Mouse (Mus musculus) spleen, postnatal 10 days (tissue): ENCODE data around the gene Gm49661.

Experiments
- DNase-seq, 2 experiments: peaks; one replicate each; pipeline ENCODE4 v3.0.0; 2021 to 2022; ENCODE audit warnings: low spot score in 2 of 2

The Gm49661 gene

DNA sequence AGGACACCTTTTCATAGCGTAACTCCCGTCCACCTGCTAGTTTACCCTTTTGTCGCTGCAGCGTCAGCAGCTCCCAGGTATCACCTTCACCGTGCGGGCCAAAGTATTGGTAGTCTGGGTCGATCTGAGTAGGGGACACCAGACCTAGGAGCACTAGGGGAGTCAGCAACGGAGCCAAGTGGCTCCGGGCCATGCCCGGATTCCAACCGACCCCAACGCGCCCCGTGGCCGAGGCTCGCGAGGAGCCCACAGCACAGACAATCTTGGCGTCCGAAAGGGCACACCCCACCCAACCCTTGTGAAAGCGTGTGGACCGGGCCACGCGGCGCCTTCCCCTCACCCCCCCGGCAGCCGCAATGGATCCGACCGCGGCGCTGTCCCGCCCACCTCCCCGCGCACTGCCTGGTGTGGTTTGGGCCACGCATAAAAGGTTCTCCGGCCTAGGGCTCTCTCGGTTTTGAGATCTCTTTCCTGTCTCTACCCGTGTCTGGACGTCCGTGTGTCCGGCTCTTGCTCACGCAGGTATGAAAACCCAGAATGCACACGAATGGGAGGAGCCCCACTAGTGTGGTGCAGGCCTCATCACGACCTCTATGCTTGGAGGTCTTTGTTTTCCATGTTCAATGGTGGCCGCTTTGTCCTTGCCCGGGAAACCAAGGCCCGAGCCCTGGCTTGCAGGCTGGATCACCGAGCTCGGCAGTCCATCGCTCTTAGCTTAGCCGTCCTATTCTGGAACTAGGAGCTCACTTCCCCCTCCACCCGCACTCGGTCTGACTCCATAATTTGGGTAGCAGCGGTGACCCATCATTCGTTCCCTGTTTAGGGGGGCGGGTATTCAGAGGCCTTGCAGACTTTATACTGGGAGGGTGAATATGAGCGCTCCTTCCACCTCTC, at the start of gene Gm49661, which contains the start of the genes Prdx2 and Rnaseh2a:
Gene Gm49661, minus strand, starts transcription at position 193 of the 894 bp plus-strand sequence.
Gene Prdx2, plus strand, starts transcription at position 347 of the 894 bp plus-strand sequence.
Gene Rnaseh2a, minus strand, starts transcription at position 527 of the 894 bp plus-strand sequence.
- DNase-seq: peak; percentile 85 to 88

DNA sequence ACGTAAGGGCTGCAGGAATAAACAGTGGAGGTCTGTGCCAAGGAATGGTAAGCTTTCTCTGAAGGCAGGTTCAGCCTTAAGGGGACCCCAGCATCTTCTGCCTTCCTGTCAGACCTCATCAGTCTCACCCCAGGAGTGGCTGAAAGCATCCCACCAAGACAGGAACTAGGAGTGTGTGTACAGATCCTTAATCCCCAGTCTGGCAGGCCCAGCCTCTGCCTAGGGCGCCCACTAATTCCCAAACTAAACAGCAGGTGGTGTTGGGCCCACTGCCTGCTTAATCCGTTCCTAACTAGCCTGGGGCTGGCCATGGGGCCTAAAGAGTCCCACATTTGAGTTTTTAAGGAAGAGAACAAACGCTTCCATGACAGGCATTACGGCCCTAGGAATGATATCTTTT, 48.0 kb upstream of the Gm49661 start:
- DNase-seq: no peak

DNA sequence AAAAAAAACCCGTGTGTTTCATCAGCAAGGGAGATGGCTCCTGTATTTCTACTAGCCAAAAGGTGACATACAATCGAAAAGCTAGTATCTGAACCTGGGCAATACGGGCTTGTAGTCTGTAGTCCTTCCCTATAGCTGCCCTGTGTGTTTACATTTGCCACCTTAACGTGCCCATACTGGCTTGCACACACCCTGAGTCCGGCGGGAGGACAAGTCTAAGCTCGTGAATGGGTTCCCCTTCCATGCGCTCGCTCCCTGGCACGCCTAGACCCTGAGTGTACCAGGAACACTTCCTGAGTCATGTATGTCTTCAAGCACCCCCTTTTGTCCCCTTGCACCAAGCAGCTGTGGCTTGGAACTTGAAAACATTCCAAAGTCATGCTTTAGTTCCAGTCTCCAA, 47.5 kb upstream of the Gm49661 start:
- no peak for DNase-seq

DNA sequence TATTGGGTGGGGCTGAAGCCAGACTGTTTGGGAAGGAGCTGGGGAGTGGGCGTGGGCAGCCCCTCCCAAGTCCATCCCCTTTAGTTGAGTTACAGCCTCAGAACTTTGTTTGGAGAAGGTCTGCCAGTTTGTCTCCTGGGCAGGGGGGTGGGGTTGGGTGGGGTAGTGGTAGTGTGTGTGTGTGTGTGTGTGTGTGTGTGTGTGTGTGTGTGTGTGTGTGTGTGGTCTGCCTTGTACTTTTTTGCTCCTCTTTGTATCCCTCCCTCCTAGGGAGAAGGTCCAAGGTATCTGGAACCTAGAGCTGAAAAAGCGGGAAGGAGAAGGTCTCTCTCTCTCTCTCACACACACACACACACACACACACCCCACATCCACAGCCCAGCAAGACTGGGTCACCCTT, 45.2 kb upstream of the Gm49661 start, which contains the start of gene Best2:
Gene Best2, minus strand, starts transcription at position 101 of the 400 bp plus-strand sequence.
- DNase-seq: no peak

DNA sequence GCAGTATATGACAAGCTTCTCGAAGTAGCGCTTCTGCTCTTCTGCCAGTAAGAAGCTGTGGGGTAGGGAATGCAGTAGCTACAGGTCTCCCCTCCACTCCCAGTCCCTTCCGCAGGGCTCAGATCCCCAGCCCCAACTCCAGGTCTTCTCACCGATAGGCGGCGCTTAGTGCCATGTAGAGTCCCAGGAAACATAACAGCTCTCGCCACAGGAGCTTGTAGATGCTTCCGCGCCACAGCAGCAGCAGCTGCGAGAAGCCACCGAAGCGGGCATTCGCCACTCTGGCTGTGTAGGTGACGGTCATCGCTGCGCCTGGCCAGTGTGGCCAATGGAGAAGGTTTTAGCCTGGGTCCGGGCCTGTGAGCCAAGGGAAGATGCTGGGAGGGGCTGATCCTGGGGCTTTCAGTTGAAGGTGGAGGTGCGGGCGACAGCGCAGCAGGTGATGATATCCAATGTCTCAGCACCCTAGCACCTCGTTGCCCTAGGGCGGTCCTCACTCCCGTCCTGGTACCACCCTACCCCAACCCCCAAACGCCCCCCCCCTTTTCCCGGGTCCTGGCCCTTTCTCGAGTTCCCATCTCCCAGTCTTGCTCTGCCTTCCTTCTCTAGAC, 44.1 kb upstream of the Gm49661 start:
- peak; percentile 52 to 78 for DNase-seq

DNA sequence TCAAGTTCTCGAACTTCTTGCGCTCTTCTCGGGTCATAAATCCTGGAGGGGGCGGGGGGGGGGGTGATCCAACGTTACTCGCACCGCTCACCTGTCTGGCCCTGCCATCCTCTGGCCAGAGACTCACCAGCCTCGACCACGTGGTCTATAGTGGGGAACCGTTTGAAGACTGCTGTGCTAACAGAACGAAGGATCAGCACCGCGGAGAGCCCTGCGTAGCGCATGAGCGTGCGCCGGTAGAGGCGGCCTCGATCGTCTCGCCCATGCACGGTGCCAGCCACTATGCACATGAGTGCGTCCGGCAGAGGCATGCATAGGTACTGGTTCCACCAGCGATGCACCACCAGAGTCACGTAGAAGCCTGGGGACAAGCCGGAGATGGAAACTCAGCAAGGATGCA, 42.0 kb upstream of the Gm49661 start:
- no peak for DNase-seq

DNA sequence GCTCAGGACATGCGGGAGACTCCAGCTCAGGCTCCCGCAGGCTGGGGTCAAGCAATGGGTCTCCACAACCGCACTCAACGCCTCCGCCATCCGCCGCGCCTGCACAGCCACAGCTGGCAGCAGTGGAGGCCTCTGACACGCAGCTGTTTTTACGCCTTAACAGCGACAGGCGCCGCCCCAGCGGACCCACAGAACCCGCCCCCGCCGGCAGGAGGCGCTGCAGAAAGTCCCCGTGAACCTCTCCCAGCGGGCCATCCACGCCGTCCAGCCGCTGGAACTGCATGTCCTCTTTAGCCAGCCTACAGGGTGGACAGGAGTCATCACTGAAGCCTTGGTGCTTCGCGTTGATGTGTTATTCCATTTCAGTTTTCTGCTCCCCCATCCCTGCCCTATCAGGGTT, 38.5 kb upstream of the Gm49661 start:
- DNase-seq: peak; percentile 62 to 81

DNA sequence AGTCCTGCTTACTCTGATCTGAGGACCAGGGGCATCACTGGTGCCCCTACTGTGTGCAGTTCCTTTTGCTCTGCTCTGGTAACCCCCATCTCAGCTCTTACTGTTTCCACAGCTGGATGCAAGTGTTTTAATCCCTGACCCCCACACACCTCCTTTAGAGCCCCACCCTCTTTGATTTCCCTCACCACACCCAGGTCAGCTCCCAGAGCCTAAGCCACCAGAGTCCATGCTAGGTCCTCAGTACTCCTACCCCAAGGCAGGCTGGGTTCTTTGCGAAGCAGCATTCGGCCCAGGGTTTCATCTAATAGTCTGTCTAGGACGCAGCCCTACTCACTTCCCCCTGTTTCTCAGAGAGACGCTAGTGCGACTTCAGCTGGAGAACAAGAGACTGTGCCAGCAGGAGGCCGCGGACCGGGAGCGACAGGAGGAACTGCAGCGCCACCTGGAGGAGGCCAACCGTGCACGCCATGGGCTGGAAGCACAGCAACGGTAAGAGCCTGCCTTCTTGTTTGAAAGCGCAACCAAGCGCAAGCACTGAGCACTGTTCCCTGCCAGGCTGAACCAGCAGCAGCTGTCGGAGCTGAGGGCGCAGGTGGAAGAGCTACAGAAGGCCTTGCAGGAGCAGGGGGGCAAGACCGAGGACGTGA, 28.5 kb upstream of the Gm49661 start:
- peak; percentile 87 to 96 for DNase-seq

DNA sequence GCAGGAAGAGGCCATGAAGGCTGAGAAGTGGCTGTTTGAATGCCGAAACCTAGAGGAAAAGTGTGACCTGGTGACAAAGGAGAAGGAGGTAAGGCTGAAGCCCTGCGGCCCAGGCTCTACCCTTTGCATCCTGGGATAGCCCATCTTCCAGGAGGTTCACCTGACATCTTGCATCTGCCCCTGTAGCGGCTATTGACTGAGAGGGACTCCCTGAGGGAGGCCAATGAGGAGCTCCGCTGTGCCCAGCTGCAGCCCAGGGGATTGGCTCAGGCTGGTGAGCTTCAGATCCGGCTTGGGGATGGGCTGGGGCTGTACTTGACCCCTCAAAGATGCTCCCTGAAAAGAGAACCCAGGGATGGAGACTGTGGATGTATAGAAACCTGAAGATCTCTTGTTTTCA, 27.7 kb upstream of the Gm49661 start:
- DNase-seq: no peak

DNA sequence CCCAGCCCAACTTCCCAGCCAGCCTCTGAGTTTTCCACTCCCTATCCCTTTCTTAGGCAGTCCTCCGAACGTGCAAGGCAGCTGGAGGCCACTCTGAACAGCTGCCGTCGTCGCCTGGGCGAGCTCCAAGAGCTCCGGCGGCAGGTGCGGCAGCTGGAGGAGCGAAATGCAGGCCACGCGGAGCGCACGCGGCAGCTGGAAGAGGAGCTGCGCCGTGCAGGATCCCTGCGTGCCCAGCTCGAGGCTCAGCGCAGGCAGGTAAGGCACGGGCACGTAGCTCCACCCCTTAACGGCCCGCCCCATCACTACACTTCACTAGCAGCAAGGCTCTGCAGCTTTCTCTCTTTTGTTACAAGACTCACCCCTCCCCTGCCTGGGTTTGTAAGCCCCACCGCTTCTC, 26.4 kb upstream of the Gm49661 start:
- DNase-seq: no peak

DNA sequence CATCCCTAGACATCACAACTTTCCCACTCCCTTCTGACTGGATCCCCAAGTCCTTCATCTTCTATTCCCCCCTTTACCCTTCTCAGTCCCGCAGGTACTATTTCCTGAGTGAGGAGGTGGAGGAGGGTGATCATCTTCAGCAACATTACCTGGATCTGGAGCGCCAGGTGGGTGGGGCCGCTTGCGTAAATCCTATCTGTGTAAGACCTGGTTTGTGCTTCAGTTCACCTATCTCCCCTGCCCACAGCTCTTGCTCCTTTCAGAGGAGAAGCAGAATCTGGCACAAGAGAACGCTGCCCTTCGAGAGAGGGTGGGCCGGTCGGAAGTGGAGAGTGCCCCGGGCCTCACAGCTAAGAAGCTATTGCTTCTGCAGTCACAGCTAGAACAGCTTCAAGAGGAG, 25.1 kb upstream of the Gm49661 start:
- DNase-seq: no peak

DNA sequence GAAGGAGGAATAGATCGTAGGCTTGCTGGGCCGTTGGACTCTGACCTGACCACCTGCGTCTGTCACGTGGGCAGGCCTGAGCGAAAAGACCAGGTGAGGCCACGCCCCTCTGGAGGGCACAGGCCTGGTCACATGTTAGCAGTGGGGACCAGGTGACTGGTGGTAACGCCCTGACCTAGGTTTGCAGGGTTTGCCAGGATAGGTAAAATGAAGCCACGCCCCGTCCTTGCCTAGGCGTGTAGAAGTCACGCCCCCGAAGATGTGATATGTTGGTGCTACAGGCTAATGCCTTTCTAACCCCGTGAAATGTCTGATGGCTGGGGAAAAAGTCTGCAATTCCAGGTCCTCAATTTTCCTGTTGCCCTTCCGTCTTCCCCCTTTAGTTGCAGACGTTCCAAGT, 21.6 kb upstream of the Gm49661 start:
- peak in 1 of 2 experiments; percentile 67 for DNase-seq

DNA sequence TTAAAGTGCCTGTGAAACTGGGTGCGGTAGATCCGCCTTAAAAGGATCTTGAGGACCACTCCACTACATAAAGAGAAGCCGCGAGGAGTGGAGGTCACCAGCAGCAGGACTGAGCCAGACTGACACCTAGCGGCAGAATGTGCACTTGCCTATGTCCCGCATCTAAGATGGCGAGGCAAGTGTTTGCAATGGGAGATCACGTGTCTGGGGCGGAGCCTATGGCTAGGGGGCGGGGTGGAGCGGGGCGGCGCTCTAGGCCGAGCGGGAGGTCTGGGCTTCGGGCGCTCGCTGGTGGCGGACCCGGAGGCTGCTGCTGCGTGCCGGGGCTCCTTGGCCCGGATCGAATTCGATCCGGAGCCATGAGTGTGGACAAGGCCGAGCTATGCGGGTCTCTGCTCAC, 21.1 kb upstream of the Gm49661 start, which contains the start of gene Hook2:
Gene Hook2, plus strand, starts transcription at position 255 of the 400 bp plus-strand sequence.
- DNase-seq: peak; percentile 96 to 99

DNA sequence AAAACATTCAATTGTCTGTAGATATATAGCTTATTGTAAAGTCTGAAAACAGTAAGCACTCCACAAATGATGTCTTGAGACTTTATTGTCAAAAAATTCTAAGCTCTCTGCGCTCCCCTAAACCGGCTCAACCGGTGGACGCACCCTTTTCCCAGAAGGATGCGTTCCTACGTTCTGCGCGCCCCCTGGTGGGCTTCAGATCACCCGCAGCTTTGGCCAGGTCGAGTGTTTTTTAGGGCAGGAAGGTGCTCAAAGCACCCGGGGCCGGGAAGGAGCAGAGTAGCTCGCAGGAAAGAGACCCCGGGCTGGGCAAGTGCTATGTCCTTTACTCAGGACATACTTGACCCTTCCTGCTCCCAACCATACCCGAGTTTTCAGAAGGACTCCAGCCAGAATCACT, 20.6 kb upstream of the Gm49661 start:
- DNase-seq: peak; percentile 96 to 97

DNA sequence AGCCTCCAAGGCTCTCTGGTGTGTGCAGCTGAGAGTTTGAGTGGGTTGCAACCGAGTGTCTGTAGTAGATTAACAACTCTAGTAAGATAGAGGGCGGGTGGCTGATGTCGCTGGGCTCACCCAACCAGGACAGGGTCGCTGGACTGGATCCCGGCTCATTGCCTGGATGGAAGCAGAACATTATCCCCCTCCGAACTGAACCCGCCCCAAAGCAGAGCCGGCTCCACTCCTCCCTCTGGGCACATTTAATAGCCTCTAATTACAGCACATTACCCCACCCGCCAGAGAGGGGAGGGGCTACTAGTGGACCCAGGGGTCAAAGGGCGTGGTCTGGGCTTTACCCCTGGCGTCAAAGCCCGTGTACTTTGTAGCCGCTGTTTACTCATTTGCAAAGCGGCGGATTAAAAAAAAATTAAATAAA, 20.1 kb upstream of the Gm49661 start:
- DNase-seq: peak; percentile 44 to 61

DNA sequence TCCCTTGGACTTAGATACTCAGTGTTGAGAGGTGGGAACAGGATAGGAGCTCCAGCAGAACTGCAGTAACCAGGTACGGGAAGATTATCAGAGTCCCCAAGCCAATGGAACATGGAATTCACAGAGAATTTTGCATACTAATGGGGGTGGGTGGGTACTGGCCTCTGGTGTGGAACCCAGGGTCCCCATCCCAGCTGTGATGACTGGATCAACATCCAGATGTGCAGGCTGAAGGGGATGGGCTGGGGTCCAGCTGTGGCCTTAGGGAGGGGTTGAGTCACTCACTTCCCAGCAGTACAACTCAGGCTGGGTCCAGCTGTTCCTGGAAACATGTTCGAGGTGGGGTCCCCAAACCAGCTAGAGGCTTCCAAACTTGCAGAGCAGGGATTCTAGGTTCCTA, 18.7 kb upstream of the Gm49661 start:
- no peak for DNase-seq

DNA sequence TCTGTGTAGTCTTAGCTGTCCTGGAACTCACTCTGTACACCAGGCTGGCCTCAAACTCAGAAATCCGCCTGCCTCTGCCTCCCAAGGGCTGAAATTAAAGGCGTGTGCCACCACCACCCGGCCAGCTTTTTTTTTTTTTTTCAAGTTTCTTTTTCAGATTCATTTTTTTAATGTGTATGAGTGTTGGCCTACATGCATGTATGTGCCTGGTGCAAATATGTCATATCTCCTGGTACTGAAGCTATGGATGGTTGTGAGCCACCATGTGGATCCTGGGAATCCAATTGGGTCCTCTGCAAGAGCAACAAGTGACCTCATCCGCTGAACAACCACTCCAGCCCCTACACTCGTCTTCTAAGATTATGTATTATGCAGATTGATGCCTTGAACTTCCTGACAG, 18.2 kb upstream of the Gm49661 start:
- DNase-seq: no peak

DNA sequence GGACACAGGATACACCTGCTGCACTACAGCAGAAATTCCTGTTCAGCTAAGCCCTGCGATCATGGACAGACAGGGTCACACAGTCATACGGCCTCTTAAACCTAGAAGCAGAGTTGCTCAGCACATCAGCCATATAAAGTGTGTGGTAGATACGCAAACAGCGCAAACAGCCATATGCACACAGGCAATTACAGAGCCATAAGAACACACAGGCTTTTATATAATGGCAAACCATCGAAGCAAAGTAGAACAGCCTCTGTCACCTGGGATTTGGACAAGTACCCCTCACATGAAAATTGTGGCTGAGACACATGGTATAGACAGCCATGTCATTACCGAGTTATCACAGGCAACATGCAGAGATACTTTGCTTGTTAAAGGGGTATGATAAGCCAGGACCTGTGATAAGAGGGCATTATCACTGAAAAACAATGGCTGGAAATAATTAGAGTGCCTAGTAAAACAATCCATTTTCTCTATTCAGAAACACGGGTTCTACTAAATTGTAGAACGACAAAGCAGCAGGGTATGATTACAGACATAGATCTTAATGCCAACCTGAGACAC, 17.2 kb upstream of the Gm49661 start:
- no peak for DNase-seq

DNA sequence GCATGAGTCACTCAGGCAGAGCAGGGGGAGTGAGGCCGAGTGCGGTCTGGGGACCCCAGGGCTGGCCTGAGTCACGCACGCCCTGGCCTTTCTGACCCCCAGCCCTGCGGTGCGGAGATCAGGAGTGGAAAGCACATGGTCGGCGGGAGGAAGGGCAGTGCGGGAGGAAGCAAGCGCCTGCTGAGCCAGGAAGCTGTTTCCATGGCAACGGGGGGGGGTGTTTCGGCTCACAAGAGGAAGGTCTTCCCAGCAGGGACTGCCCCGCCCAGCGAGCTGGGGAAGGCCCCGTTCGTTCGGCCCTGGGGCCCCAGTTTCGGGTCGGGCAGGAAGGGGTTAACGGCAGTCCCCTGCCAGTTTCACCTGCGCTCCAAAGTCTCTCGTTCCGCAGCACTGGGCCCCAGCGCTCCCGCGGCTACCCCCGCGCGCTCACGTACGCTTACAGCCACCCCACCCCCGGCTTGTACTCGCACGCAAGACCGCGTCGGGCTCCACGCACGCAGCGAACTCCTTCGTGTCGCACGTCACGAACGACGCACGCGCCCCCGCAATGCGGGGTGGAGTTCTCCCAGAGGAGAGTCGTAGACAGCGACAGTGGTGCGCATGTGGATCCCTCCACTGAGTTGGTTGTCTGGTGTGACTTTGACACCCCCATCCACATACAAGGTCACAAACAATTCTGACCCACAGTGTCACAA, 16.6 kb upstream of the Gm49661 start:
- DNase-seq: peak; percentile 85 to 92

DNA sequence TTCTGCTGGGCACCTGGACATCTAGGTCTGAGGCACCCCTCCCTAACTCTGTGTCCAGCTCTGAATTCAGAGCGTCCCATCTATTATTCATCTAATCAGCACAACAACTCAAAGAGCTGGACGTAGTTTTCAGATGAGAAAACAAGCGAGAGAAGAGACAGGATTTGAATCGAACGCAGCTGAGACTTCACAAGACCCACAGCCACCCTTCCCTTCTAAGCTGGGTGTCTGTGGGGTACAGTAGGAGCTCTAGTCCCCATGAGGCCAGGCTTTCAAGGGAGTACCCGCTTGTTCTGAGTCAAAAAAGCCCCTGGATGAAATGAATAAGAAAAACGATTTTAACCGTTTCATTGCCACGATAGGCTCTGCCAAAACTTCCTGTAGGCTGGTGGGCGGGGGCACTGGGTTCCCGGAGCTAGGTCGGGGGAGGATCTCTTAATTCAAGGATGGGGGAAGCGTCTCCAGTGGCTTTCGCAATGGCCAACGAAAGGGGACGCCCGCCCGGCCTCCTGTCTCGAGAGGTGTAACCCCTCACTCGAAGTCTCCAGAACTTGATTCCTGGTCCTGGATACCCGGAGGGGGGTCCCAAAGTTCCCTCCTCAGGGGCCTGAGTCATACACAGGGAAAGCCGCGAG, 15.9 kb upstream of the Gm49661 start:
- peak; percentile 24 to 49 for DNase-seq
